ENCODE assay signal across 7 mouse cellular contexts in genomic region chr9:54844556-54845176, GRCm38 (mm10).
"Had no signal": no experiment of that assay in that cellular context is flagged by ENCODE, and none has a peak within 500 bp of the region (broad histone marks: within the 10 kb centered on the region; RNA-seq: fewer than 3 reads in every experiment).

No protein-coding gene starts in this region.

- ATAC-seq: intestine, embryonic 15.5 days; midbrain, embryonic 16.5 days had no signal

- DNase-seq: left cerebral cortex, postnatal 4 days; right cerebral cortex, postnatal 25 days had no signal

- H3K36me3 ChIP-seq: intestine, embryonic 15.5 days; limb, embryonic 13.5 days; midbrain, embryonic 12.5 days had no signal

- H3K27me3 ChIP-seq: intestine, embryonic 15.5 days; limb, embryonic 13.5 days; midbrain, embryonic 12.5 days had no signal

- H3K27ac ChIP-seq: intestine, embryonic 15.5 days; limb, embryonic 13.5 days; liver, embryonic 14.5 days; midbrain, embryonic 12.5 days had no signal

- H3K4me1 ChIP-seq: intestine, embryonic 15.5 days; midbrain, embryonic 12.5 days had no signal

- H3K4me3 ChIP-seq: intestine, embryonic 15.5 days; limb, embryonic 13.5 days; midbrain, embryonic 12.5 days had no signal

- H3K4me2 ChIP-seq: intestine, embryonic 15.5 days; limb, embryonic 13.5 days; midbrain, embryonic 12.5 days had no signal

- H3K9me3 ChIP-seq: intestine, embryonic 15.5 days; limb, embryonic 13.5 days; midbrain, embryonic 12.5 days had no signal

- H3K9ac ChIP-seq: intestine, embryonic 15.5 days; limb, embryonic 13.5 days; liver, embryonic 14.5 days; midbrain, embryonic 12.5 days had no signal
